Mouse (Mus musculus): ENCODE data around the gene Casc3.
A peak's percentile ranks its signal among the peaks of the same experiment; 100 is the strongest.

Gene Casc3

DNA sequence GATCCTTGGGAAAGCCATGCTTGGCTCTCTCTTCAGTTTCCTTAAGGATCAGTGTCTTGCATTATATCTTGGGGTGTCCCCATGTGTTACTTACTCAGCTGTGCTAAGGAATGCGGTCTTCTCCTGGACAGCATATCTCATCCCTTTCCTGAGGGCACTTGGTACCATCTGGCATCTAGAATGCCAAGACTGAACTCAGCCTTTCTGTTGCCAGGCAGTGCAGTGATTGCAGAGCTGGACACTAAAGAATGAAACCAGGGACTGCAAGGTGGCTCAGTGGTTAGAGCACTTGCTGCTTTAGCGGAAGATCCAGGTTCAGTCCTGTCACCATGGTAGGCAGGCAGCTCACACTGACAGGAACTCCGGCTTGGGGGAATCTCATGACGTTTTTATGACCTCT is 25.2 kb downstream of the Casc3 start:
- no peak for DNase-seq (ENCODE audit: low spot score in 2 of 2)

DNA sequence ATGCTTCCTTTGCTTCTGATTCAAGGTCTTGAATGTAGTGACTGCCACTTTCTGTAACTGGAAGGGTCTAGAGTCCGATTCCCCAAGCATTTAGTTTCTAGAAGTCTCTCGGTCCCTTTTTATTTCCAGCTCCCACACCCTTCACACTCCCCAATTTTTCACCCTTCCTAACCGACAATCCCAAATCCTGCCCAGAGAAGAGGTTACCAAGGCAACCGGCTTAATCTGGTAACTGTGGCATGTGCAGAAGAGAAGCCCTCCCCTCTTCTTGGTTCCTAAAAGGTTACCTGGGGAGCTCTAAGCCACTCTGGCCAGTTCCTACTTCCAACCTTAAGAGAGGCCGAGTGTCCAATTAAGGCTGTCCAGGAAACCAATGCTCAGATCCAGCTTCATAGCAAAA is 30.6 kb downstream of the Casc3 start:
- peak in 1 of 2 experiments; percentile 50 for DNase-seq (ENCODE audit: low spot score in 2 of 2)

- DNase-seq (ENCODE audit: low spot score in 2 of 2) = no peak
Measured at GRCm38 (mm10) chr11:98835725-98836124, 31.0 kb downstream of the Casc3 start.

DNA sequence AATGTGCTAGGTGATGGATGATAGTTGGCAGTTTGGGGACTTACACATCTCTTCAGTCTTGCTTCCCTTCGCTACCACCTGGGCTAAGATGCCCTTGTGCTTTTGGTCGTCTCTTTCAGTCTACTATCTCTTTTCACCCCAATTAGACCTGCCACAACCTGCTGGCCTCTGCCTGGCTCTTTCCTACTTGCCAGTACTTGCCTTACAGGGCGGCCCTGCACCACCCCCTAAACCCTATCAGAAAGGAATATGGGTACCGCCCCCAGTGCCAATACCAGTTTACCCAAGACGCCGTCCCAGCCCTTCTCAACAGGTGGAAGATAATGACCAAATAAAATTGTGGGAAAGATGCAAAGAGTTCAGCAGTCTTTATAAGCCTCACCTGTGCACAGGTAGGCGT is 31.4 kb downstream of the Casc3 start:
- no peak for DNase-seq (ENCODE audit: low spot score in 2 of 2)

DNA sequence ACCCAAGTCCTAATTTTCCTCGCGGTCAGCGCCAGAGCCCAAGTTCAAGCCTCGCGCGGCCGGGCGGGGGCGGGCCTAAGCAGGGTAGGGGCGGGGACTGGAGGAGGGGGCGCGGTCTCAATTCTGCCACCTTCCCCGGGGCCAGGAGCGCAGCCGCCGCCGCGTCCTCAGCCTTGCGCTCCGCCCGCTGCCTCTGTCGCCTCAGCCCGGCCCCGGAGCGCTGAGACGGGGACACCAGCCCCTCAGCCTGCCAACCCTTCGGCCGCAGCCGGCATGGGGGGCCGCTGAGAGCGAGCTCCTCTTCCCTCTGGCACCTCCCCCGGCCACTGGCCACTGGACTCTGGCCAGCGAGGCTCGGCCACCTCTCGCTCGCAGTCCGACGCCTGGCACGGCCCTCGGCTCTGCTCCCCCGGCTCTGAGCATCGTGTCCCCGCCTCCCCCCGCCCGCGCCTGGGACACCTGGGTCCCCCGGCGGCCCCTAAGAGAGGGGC is 32.0 kb downstream of the Casc3 start, which contains the start of gene Rapgefl1:
TSS of gene Rapgefl1 (plus strand) at position 135 of the 491 bp plus-strand sequence.
- peak in 1 of 2 experiments; percentile 74 for DNase-seq (ENCODE audit: low spot score in 2 of 2)

DNA sequence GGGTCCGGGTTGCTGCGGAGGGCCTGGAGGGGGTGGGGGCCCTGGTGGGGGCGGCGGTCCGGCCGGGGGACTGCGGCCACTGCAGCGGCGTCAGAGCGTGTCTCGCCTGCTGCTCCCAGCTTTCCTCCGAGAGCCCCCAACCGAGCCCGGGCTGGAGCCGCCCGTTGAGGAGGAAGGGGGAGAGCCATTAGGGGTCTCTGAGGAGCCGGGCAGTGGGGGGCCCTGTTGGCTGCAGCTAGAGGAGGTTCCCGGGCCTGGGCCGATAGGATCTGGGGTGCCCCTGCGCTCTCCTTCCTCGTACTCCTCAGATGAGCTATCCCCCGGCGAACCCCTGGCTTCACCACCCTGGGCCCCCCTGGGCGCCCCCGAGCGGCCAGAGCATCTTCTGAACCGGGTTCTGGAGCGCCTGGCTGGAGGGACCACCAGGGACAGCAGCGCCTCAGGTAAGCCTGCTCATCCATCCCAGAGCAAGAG is 32.6 kb downstream of the Casc3 start:
- DNase-seq (ENCODE audit: low spot score in 2 of 2) = no peak

- DNase-seq (ENCODE audit: low spot score in 2 of 2) = peak in 1 of 2 experiments; percentile 41
Measured at GRCm38 (mm10) chr11:98837917-98838316, 33.2 kb downstream of the Casc3 start.

GRCm38 (mm10) chr11:98838512-98838911 is 33.8 kb downstream of the Casc3 start:
- DNase-seq (ENCODE audit: low spot score in 2 of 2) = peak; percentile 57 to 86

- DNase-seq (ENCODE audit: low spot score in 2 of 2) = no peak
Measured at GRCm38 (mm10) chr11:98839402-98839801, 34.7 kb downstream of the Casc3 start.

DNA sequence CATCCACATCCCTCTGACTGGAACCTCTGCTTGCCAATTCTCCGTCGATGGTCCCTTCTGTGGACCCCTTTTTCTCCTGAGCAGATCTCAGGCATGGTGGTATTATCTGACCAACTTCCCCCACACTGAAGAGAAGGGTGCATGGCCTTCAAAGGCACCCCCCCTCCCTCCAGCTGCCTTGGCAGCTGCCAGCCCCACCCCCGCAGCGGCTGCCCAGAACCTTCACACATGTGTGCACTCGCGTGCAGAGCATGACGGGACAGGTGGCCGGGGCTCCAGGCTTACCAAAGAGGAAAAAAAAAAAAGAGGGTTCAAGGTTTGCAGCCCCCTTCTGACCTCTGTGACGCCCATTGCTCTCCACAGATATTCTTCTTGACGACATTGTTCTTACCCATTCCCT is 35.2 kb downstream of the Casc3 start:
- no peak for DNase-seq (ENCODE audit: low spot score in 2 of 2)

- DNase-seq (ENCODE audit: low spot score in 2 of 2) = no peak
Measured at GRCm38 (mm10) chr11:98846016-98846415, 41.3 kb downstream of the Casc3 start.

DNA sequence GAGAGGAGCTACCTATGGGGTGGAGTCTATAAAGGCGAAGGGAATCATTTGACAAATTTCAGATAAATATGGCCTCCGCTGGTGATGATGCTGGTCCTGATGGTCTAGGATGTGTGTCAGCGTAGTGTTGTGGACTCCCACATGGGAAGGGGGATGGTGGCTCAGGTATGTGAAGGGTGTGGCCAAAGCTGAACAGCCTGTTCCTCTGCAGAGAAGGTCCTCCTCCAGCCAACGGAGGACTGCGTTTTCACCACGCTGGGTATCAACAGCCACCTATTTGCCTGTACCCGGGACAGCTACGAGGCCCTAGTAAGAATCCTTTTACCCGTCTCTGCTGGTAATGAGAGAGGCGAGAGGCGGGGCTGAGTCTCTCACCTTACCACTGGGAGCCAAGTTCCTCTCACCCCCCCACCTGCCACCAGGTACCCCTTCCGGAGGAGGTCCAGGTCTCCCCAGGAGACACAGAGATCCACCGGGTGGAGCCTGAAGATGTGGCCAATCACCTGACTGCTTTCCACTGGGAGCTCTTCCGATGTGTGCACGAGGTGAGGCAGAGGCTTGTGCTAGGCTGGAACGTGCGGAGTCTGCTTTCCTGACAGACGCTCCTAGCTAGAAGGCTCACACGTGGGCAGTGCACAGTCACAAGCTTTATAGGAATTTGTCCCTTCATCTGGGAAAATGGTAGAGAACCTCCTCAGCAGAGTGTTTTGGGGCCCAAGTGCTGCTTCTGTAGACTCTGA is 42.3 kb downstream of the Casc3 start:
- no peak for DNase-seq (ENCODE audit: low spot score in 2 of 2)

- DNase-seq (ENCODE audit: low spot score in 2 of 2) = no peak
Measured at GRCm38 (mm10) chr11:98849196-98849894, 44.6 kb downstream of the Casc3 start.

- DNase-seq (ENCODE audit: low spot score in 2 of 2) = no peak
Measured at GRCm38 (mm10) chr11:98850100-98851093, 45.7 kb downstream of the Casc3 start.

GRCm38 (mm10) chr11:98854116-98854515 is 49.4 kb downstream of the Casc3 start:
- DNase-seq (ENCODE audit: low spot score in 2 of 2) = no peak

GRCm38 (mm10) chr11:98854659-98855058 is 50.0 kb downstream of the Casc3 start:
- no peak for DNase-seq (ENCODE audit: low spot score in 2 of 2)

- peak; percentile 63 to 96 for DNase-seq (ENCODE audit: low spot score in 2 of 2)
Measured at GRCm38 (mm10) chr11:98858759-98859731, 54.3 kb downstream of the Casc3 start.

DNA sequence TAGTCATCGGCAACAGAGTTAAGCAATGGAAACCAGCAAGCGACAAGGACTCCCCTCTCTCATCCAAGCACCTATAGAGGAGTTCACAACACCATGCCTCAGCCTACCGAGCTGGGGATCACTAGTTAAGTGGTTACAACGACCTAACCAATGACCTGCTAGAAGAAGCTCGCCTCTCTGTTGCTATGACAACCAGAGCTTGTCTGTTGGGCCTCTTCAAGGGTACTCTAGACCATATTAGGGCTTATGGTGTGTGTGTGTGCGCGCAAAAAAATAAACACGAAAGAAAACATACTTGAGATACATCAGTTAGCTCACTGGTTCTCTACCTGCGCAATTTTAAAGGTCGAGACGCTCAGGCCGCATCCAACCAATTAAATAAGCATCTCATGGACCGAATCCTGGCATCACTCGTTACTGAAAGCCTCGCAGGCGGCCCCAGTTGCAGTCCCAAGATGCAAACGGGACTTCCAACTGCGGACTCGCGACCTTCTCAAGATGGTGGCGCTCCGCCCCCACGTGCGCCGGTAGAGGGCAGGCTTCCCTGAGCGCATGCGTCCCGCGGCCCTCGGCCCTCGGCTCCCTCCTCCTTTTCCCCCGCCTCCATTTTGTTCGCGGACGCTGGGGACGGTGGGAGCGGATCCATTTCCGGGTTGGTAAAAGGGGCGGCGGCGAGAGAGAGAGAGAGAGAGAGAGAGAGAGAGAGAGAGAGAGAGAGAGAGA is 58.5 kb downstream of the Casc3 start, which contains the start of gene Wipf2:
TSS of gene Wipf2 (plus strand) at position 611 of the 723 bp plus-strand sequence.
- DNase-seq (ENCODE audit: low spot score in 2 of 2) = peak; percentile 84 to 96

- DNase-seq (ENCODE audit: low spot score in 2 of 2) = peak; percentile 53 to 65
Measured at GRCm38 (mm10) chr11:98863751-98864429, 59.2 kb downstream of the Casc3 start.
